Mouse (Mus musculus) neural tube, embryonic 11.5 days (tissue): Measurements from ENCODE around the gene Pld1. TPM values are rescaled to one million over a fixed set of nuclear protein-coding genes. Genes with fewer than 3 reads are reported as not detected.

Experiments
- ATAC-seq: fragments of 200-750 bp; cut with Nextera tagmentation; 2 replicates; pipeline ENCODE4 v1.8.0; 2017; ENCODE audit warnings: moderate number of reproducible peaks, mild to moderate bottlenecking, moderate TSS enrichment, moderate library complexity; ENCODE audit not compliant: insufficient read depth, low FRiP score, low TSS enrichment
- DNase-seq: peaks from one replicate; pipeline ENCODE4 v3.0.0-alpha.2; 2015; ENCODE audit warnings: low spot score
- H3K27ac ChIP-seq: fragments of 300-500 bp; sonication (generic); 2 replicates; pipeline ENCODE4 v1.5.1; 2014; ENCODE audit warnings: low read depth, mild to moderate bottlenecking, low read length
- H3K27me3 ChIP-seq: fragments of 300-500 bp; sonication (generic); 2 replicates; pipeline ENCODE4 v1.6.1; 2014; ENCODE audit warnings: mild to moderate bottlenecking, low read length, mixed read lengths; ENCODE audit not compliant: control insufficient read depth, insufficient read depth
- H3K36me3 ChIP-seq: fragments of 300-500 bp; sonication (generic); 2 replicates; pipeline ENCODE4 v1.6.1; 2014; ENCODE audit warnings: mild to moderate bottlenecking, low read length, moderate library complexity, mixed read lengths; ENCODE audit not compliant: control insufficient read depth, insufficient read depth
- H3K4me1 ChIP-seq: fragments of 300-500 bp; sonication (generic); 2 replicates; pipeline ENCODE4 v1.6.1; 2014; ENCODE audit warnings: low read length, mixed read lengths; ENCODE audit not compliant: control insufficient read depth, insufficient read depth
- H3K4me2 ChIP-seq: fragments of 300-500 bp; sonication (generic); 2 replicates; pipeline ENCODE4 v1.6.1; 2014; ENCODE audit warnings: low read depth, mild to moderate bottlenecking, moderate library complexity
- H3K4me3 ChIP-seq: fragments of 300-500 bp; sonication (generic); 2 replicates; pipeline ENCODE4 v1.5.1; 2014; ENCODE audit warnings: low read depth, low read length
- H3K9ac ChIP-seq: fragments of 300-500 bp; sonication (generic); 2 replicates; pipeline ENCODE4 v1.6.1; 2014; ENCODE audit warnings: mild to moderate bottlenecking, low read length
- H3K9me3 ChIP-seq: fragments of 300-500 bp; sonication (generic); 2 replicates; pipeline ENCODE4 v1.6.1; 2016; ENCODE audit warnings: low read length; ENCODE audit not compliant: control insufficient read depth
- WGBS: fragments of 180-500 bp; shearing (Covaris S2); extraction: QIAGEN DNeasy Blood & Tissue Kit; methylation state at CpG from one replicate; pipeline ENCODE4 v1.1.7; 2014; 5-methylcytosine and 5-hydroxymethylcytosine counted together
- polyA plus RNA-seq: library from polyadenylated mRNA; unstranded; fragments of >200 nt; fragmentation: Nextera tagmentation; extraction: Ambion mirVana; gene quantifications from 2 replicates; pipeline ENCODE4 v1.2.1, GENCODE M21; 2014

Pld1 gene
- polyA plus RNA-seq, 1 experiment from 2014 or later, result 2.7 TPM

- H3K4me1 ChIP-seq, result no peaks in the 10 kb centered on the region
- DNase-seq (no peak), ATAC-seq (no peak)
- 91% methylated on average over 8 of the region's 8 CpGs for WGBS
- no peaks in the 10 kb centered on the region for H3K36me3 ChIP-seq
- H3K4me3 ChIP-seq, result no peak overlapping the region
- no peak overlapping the region for H3K27ac ChIP-seq
- no peaks in the 10 kb centered on the region for H3K27me3 ChIP-seq
- H3K9ac ChIP-seq, result no peak overlapping the region
- H3K4me2 ChIP-seq, result no peak overlapping the region
- H3K9me3 ChIP-seq, result no peaks in the 10 kb centered on the region
Measured at GRCm38 (mm10) chr3:28041236-28041635, 102.7 kb downstream of the Pld1 start.

DNA sequence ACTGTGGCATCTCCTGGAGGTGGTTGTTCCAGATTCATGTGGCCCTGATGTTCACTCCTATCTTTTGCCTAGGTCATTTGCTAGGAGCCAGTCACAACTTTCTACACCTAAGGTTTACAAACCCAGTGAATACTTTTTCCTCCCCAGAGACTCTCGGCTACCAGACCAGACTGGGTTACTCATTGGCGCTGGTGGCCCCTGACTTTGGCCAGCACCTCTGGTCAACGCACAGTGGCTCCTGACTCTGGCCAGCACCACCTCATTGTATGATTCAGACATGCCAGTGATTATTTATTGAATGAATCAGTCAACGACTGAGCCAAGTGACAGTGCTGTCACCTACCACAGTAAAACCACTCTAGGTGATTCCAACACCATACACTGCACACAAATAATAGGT, 103.9 kb downstream of the Pld1 start:
- 94% methylated on average over 4 of the region's 4 CpGs for whole genome bisulfite sequencing
- Histone ChIP-seq H3K36me3 (no peaks in the 10 kb centered on the region), H3K9ac (no peak overlapping the region), H3K4me2 (no peak overlapping the region), H3K4me1 (no peaks in the 10 kb centered on the region), H3K9me3 (no peaks in the 10 kb centered on the region), H3K27ac (no peak overlapping the region), H3K4me3 (no peak overlapping the region), H3K27me3 (no peaks in the 10 kb centered on the region)
- DNase-seq (no peak), ATAC-seq (no peak)

GRCm38 (mm10) chr3:28047599-28047998, 109.1 kb downstream of the Pld1 start:
- H3K4me3 ChIP-seq, result no peak overlapping the region
- H3K27me3 ChIP-seq, result no peaks in the 10 kb centered on the region
- WGBS, result 80% methylated on average over 5 of the region's 5 CpGs
- H3K9me3 ChIP-seq, result no peaks in the 10 kb centered on the region
- no peak overlapping the region for H3K4me2 ChIP-seq
- no peak overlapping the region for H3K9ac ChIP-seq
- no peaks in the 10 kb centered on the region for H3K4me1 ChIP-seq
- H3K36me3 ChIP-seq, result no peaks in the 10 kb centered on the region
- DNase-seq (no peak), ATAC-seq (no peak)
- no peak overlapping the region for H3K27ac ChIP-seq

GRCm38 (mm10) chr3:28049526-28049925, 111.0 kb downstream of the Pld1 start:
- Histone ChIP-seq H3K27me3 (no peaks in the 10 kb centered on the region), H3K36me3 (no peaks in the 10 kb centered on the region), H3K4me2 (no peak overlapping the region), H3K27ac (no peak overlapping the region), H3K9ac (no peak overlapping the region), H3K4me1 (no peaks in the 10 kb centered on the region), H3K9me3 (no peaks in the 10 kb centered on the region), H3K4me3 (no peak overlapping the region)
- DNase-seq (no peak), ATAC-seq (no peak)
- 88% methylated on average over 2 of the region's 2 CpGs for WGBS

DNA sequence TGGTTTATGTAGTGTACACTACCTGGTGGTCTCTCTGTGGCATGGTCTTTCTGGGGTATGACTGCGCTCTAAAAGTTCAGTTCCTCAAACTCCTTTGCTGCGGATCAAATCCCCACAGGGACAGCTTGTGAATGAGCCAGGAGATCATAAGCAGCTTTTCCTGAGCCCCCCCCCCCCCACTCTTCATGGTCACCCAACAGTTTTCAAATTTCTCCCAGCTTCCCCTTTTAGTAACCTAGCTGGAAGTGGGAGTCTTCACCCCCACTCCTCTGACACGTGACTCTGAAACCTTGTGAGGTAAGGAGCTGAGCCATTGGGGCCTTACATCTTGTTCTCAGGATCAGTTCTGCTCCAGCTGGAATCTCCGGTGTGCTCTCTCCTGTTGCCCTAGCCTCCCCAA, 114.6 kb downstream of the Pld1 start:
- Histone ChIP-seq H3K9ac (no peak overlapping the region), H3K27me3 (no peaks in the 10 kb centered on the region), H3K4me1 (no peaks in the 10 kb centered on the region), H3K4me3 (no peak overlapping the region), H3K36me3 (no peaks in the 10 kb centered on the region), H3K4me2 (no peak overlapping the region), H3K27ac (no peak overlapping the region), H3K9me3 (no peaks in the 10 kb centered on the region)
- no peak for DNase-seq
- WGBS, result 89% methylated on average over 4 of the region's 4 CpGs
- no peak for ATAC-seq

GRCm38 (mm10) chr3:28060713-28061112, 122.2 kb downstream of the Pld1 start:
- no peaks in the 10 kb centered on the region for H3K9me3 ChIP-seq
- ATAC-seq (no peak), DNase-seq (no peak)
- H3K27ac ChIP-seq, result no peak overlapping the region
- no peak overlapping the region for H3K4me2 ChIP-seq
- 85% methylated on average over 4 of the region's 4 CpGs for WGBS
- no peak overlapping the region for H3K9ac ChIP-seq
- no peaks in the 10 kb centered on the region for H3K36me3 ChIP-seq
- H3K27me3 ChIP-seq, result no peaks in the 10 kb centered on the region
- H3K4me3 ChIP-seq, result no peak overlapping the region
- H3K4me1 ChIP-seq, result no peaks in the 10 kb centered on the region

DNA sequence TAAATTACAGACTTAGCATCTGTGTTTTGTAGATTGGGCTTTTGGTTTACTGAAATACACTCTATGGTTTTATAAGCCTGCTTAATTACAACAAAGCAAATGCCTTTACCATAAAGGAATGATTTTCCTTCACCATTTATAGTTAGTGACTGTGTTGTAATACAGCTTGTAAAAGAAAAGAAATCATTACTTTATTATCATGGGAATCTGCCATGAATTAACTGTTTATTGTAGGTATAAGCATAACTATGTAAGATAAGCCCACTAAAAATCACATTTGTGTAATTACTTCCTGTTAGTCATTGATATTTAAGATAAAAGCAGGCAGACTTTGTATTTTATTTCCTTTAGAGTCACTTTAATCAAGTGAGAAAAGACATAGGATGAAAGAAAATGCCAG, 122.7 kb downstream of the Pld1 start:
- Histone ChIP-seq H3K36me3 (no peaks in the 10 kb centered on the region), H3K9me3 (no peaks in the 10 kb centered on the region), H3K27me3 (no peaks in the 10 kb centered on the region), H3K4me1 (no peaks in the 10 kb centered on the region), H3K9ac (no peak overlapping the region), H3K27ac (no peak overlapping the region), H3K4me2 (no peak overlapping the region), H3K4me3 (no peak overlapping the region)
- ATAC-seq (no peak), DNase-seq (no peak)

GRCm38 (mm10) chr3:28079211-28079610, 140.7 kb downstream of the Pld1 start:
- H3K4me1 ChIP-seq, result no peaks in the 10 kb centered on the region
- ATAC-seq (no peak), DNase-seq (no peak)
- H3K27me3 ChIP-seq, result no peaks in the 10 kb centered on the region
- no peaks in the 10 kb centered on the region for H3K9me3 ChIP-seq
- no peak overlapping the region for H3K4me3 ChIP-seq
- no peak overlapping the region for H3K4me2 ChIP-seq
- 80% methylated on average over 3 of the region's 3 CpGs for WGBS
- H3K27ac ChIP-seq, result no peak overlapping the region
- no peak overlapping the region for H3K9ac ChIP-seq
- H3K36me3 ChIP-seq, result no peaks in the 10 kb centered on the region

- WGBS, result 96% methylated on average over 1 of the region's 1 CpGs
- ATAC-seq (no peak), DNase-seq (no peak)
- no peak overlapping the region for H3K27ac ChIP-seq
- H3K36me3 ChIP-seq, result no peaks in the 10 kb centered on the region
- H3K27me3 ChIP-seq, result no peaks in the 10 kb centered on the region
- H3K4me2 ChIP-seq, result no peak overlapping the region
- H3K9ac ChIP-seq, result no peak overlapping the region
- no peak overlapping the region for H3K4me3 ChIP-seq
- no peaks in the 10 kb centered on the region for H3K9me3 ChIP-seq
- H3K4me1 ChIP-seq, result no peaks in the 10 kb centered on the region
Measured at GRCm38 (mm10) chr3:28080116-28080515, 141.6 kb downstream of the Pld1 start.
